Mouse (Mus musculus): ENCODE data around the gene Megf9. TPM values are rescaled to one million over a fixed set of nuclear protein-coding genes. Genes with fewer than 3 reads are reported as not detected.

Megf9 gene
- polyA plus RNA-seq, 1 experiment from 2014 or later, result 14.5 TPM

- Histone ChIP-seq H3K36me3 (replicated peaks) (no peaks in the 10 kb centered on the region), H3K4me3 (no peak overlapping the region), H3K27me3 (ENCODE audit: poor library complexity, severe bottlenecking) (no peaks in the 10 kb centered on the region), H3K27ac (no peak overlapping the region), H3K9me3 (no peaks in the 10 kb centered on the region), H3K4me1 (peaks cover 9% of the 10 kb centered on the region)
- no peak for DNase-seq (ENCODE audit: extremely low spot score, low spot score)
These were observed 19.3 kb downstream of the Megf9 start for GRCm38 (mm10) chr4:70515514-70515913.

GRCm38 (mm10) chr4:70509987-70510386 is 24.8 kb downstream of the Megf9 start:
- H3K4me1 ChIP-seq, result peaks cover 25% of the 10 kb centered on the region
- 38% methylated on average over 2 of the region's 2 CpGs for WGBS

DNA sequence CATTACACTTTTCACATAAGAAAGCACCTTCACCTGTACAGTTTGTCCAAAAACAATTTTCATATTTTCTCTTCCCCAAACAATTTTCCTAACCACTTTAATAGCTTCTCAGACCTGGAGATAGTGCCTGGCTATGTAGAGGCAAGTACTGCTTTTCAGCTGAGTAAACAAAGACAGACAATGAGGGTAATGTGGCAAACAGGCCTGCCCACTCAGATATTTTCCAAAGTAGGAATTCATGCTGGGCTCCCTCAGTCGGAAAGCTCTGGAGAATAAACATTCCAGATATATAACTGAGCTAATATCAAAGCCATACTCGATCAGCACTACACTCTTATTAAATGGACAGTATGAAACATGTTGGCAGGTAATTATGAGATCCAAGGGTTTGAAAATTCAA is 25.2 kb downstream of the Megf9 start:
- peaks cover 25% of the 10 kb centered on the region for H3K4me1 ChIP-seq
- WGBS, result 7% methylated on average over 2 of the region's 2 CpGs
- H3K36me3 ChIP-seq (replicated peaks), result no peaks in the 10 kb centered on the region
- no peaks in the 10 kb centered on the region for H3K27me3 ChIP-seq (ENCODE audit: poor library complexity, severe bottlenecking)
- H3K9me3 ChIP-seq, result no peaks in the 10 kb centered on the region
- no peak overlapping the region for H3K27ac ChIP-seq
- no peak for DNase-seq (ENCODE audit: extremely low spot score, low spot score)
- no peak overlapping the region; the same call in 1 of the 2 replicates for H3K4me3 ChIP-seq

More at GRCm38 (mm10) chr4:70509987-70510386, 24.8 kb downstream of the Megf9 start:
- no peak overlapping the region for H3K4me3 ChIP-seq
- no peaks in the 10 kb centered on the region for H3K36me3 ChIP-seq (replicated peaks)
- H3K27ac ChIP-seq, result no peak overlapping the region
- no peak for DNase-seq (ENCODE audit: extremely low spot score, low spot score)
- no peaks in the 10 kb centered on the region for H3K9me3 ChIP-seq
- H3K27me3 ChIP-seq (ENCODE audit: poor library complexity, severe bottlenecking), result no peaks in the 10 kb centered on the region

DNA sequence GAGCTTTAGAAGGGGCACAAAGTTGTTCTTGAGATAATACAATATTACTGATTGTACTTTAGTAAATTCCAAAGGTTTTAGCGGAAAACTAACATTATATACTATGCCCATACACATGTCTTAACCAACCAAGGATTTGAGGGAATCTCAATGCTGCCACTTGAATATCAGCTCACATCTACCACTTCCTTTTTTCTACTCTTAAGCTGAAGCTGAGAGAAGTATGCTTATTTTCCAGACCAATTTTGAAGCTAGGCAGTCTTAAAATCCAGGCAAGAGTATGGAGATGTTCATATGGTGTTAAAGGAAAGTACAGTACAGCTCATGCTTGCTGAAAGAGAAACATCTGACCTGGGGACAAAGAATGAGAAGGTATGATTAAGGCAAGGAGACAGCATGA is 26.6 kb downstream of the Megf9 start:
- Histone ChIP-seq H3K36me3 (replicated peaks) (no peaks in the 10 kb centered on the region), H3K27me3 (ENCODE audit: poor library complexity, severe bottlenecking) (no peaks in the 10 kb centered on the region), H3K9me3 (no peaks in the 10 kb centered on the region), H3K4me3 (no peak overlapping the region), H3K27ac (no peak overlapping the region), H3K4me1 (peaks cover 25% of the 10 kb centered on the region)
- 93% methylated on average over 1 of the region's 1 CpGs for WGBS
- no peak for DNase-seq (ENCODE audit: extremely low spot score, low spot score)

- H3K27ac ChIP-seq, result no peak overlapping the region
- DNase-seq (ENCODE audit: extremely low spot score, low spot score), result no peak
- H3K4me3 ChIP-seq, result no peak overlapping the region
- H3K27me3 ChIP-seq (ENCODE audit: poor library complexity, severe bottlenecking), result no peaks in the 10 kb centered on the region
- H3K36me3 ChIP-seq (replicated peaks), result no peaks in the 10 kb centered on the region
- peaks cover 17% of the 10 kb centered on the region for H3K4me1 ChIP-seq
- WGBS, result 28% methylated on average over 3 of the region's 3 CpGs
- no peaks in the 10 kb centered on the region for H3K9me3 ChIP-seq
These were observed 28.8 kb downstream of the Megf9 start for GRCm38 (mm10) chr4:70505951-70506350.

DNA sequence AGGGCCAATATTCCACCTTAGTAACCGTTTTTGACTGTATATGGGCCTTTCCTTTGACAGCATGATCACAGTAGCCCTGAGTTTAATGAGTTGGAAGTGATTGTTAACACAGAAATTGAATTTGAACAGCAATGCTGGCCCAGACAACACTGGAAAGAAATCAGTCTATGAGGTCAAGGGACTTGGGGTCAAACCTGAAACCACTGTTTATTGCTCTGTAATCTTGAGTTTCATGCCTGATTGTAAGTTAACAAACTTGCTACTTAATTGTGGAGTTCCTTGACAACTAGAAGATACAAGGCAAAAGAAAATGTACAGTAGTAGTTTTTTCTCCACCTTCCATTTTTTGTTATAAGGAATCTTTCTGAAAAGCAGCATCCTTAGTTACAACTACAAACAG is 31.0 kb downstream of the Megf9 start:
- H3K4me3 ChIP-seq, result no peak overlapping the region
- 74% methylated on average over 1 of the region's 1 CpGs for WGBS

GRCm38 (mm10) chr4:70499285-70499684 is 35.5 kb downstream of the Megf9 start:
- no peaks in the 10 kb centered on the region for H3K36me3 ChIP-seq (replicated peaks)
- 96% methylated on average over 3 of the region's 3 CpGs for WGBS
- no peak overlapping the region for H3K27ac ChIP-seq
- no peak overlapping the region for H3K4me3 ChIP-seq
- H3K9me3 ChIP-seq, result no peaks in the 10 kb centered on the region
- DNase-seq (ENCODE audit: extremely low spot score, low spot score), result no peak
- no peaks in the 10 kb centered on the region for H3K27me3 ChIP-seq (ENCODE audit: poor library complexity, severe bottlenecking)
- no peaks in the 10 kb centered on the region for H3K4me1 ChIP-seq

More for the DNA sequence above, 31.0 kb downstream of the Megf9 start:
- Histone ChIP-seq H3K9me3 (no peaks in the 10 kb centered on the region), H3K36me3 (replicated peaks) (no peaks in the 10 kb centered on the region), H3K4me1 (no peaks in the 10 kb centered on the region), H3K27me3 (ENCODE audit: poor library complexity, severe bottlenecking) (no peaks in the 10 kb centered on the region), H3K27ac (no peak overlapping the region)
- DNase-seq (ENCODE audit: extremely low spot score, low spot score), result no peak

DNA sequence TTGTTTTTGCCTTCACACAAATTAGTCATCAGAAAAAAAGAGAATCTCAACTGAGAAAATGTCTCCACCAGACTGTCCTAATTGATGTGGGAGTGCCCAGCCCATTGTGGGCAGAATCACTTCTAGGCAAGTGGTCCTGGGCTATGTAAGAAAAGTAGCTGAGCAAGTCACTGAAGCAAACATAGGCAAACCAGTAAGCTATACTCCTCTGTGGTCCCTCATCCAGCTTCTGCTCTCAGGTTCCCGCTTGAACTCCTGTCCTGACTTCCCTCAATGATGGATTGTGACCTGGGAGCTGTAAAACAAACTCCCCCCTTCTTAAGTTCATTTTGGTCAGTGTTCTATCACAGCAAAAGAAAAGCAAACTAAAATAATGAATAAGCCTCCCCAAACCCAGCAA is 37.8 kb downstream of the Megf9 start:
- no peaks in the 10 kb centered on the region for H3K36me3 ChIP-seq (replicated peaks)
- H3K27me3 ChIP-seq (ENCODE audit: poor library complexity, severe bottlenecking), result no peaks in the 10 kb centered on the region
- no peak overlapping the region for H3K27ac ChIP-seq
- no peaks in the 10 kb centered on the region for H3K9me3 ChIP-seq
- 79% methylated on average over 1 of the region's 1 CpGs for WGBS
- H3K4me1 ChIP-seq, result no peaks in the 10 kb centered on the region
- no peak for DNase-seq (ENCODE audit: extremely low spot score, low spot score)
- H3K4me3 ChIP-seq, result no peak overlapping the region

DNA sequence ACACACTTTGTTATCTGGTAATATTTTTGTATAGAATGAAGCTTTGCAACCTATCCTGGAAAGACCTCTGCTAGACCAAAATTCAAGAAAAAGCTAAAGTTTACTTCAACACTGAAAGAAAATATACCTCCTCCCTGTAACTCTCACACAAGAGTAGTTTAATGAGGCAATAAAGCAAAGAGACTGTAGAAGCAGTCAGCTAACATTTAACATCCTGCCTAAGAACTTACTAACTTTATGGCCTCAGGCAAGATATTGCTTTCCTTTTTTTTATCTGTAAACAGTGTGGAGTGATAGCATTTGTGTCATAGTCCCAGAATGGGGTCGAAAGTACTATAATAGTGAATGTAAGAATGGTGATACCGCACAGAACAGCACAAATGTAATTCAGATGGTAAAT is 45.0 kb downstream of the Megf9 start:
- Histone ChIP-seq H3K27ac (no peak overlapping the region), H3K36me3 (replicated peaks) (no peaks in the 10 kb centered on the region), H3K4me1 (no peaks in the 10 kb centered on the region), H3K9me3 (no peaks in the 10 kb centered on the region), H3K27me3 (ENCODE audit: poor library complexity, severe bottlenecking) (no peaks in the 10 kb centered on the region), H3K4me3 (no peak overlapping the region)
- no peak for DNase-seq (ENCODE audit: extremely low spot score, low spot score)
- WGBS, result 95% methylated on average over 2 of the region's 2 CpGs

DNA sequence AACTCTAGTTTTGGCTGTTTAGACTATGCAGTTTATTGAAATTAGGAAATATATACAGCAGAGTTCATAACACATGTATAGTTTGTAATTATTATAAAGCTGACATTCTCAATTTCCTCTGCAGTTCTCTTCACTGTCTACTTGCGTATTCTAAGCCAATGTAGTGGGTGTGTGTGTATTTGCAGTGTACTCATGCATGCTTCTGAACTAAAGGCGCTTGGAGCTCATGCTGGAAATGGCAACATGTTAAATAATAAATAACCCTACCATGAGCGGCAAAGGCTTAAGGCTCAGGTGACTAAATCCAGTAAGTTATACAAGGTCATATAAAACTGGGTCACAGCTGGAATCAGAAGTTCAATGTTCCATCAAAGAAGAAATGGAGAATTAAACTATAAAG is 46.4 kb downstream of the Megf9 start:
- H3K9me3 ChIP-seq, result no peaks in the 10 kb centered on the region
- 84% methylated on average over 3 of the region's 3 CpGs for WGBS
- H3K4me1 ChIP-seq, result no peaks in the 10 kb centered on the region
- DNase-seq (ENCODE audit: extremely low spot score, low spot score), result no peak
- no peak overlapping the region for H3K27ac ChIP-seq
- H3K36me3 ChIP-seq (replicated peaks), result no peaks in the 10 kb centered on the region
- no peaks in the 10 kb centered on the region for H3K27me3 ChIP-seq (ENCODE audit: poor library complexity, severe bottlenecking)
- H3K4me3 ChIP-seq, result no peak overlapping the region

DNA sequence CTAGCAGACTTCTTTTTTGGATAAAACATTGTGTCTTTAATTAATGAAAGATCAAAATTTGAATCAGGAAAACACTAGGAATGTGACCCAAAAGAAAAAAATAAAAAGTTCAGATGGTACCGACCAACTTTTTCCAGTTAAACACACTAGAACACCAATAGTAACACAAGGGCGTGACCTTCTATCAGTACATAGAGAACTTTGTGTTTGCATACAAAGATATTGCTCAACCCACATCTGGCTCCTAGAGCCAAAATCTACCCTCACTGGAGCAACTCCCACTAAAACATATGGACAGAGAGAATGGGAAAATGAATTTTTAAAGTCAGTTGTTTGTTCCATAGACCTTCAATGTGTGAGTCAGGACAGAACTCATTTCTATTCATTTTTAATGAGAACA is 50.7 kb downstream of the Megf9 start:
- no peak overlapping the region for H3K27ac ChIP-seq
- no peaks in the 10 kb centered on the region for H3K36me3 ChIP-seq (replicated peaks)
- H3K4me3 ChIP-seq, result no peak overlapping the region
- no peak for DNase-seq (ENCODE audit: extremely low spot score, low spot score)
- no peaks in the 10 kb centered on the region for H3K27me3 ChIP-seq (ENCODE audit: poor library complexity, severe bottlenecking)
- H3K9me3 ChIP-seq, result no peaks in the 10 kb centered on the region
- peaks cover 12% of the 10 kb centered on the region; the same call in 1 of the 2 replicates for H3K4me1 ChIP-seq
- WGBS, result 87% methylated on average over 2 of the region's 2 CpGs

DNA sequence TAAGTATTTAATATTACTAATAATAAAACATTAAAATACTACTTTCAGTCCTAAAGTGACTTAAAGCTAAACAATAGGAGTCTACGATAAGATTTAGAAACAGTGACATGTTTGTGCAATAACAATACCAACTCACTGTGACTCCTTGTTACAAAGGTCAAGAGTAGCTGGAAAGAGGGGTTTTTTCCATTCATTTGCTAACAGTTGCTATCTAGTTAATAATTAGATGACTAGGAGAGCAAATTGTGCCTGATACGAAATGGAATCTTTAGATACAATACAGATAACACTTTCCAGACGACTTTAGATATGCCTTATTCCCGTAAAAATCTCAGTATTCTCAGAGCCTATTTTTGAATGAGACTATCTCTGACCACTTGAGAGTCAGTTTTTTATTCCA is 52.9 kb downstream of the Megf9 start:
- no peaks in the 10 kb centered on the region for H3K36me3 ChIP-seq (replicated peaks)
- H3K9me3 ChIP-seq, result no peaks in the 10 kb centered on the region
- H3K27ac ChIP-seq, result no peak overlapping the region
- no peaks in the 10 kb centered on the region for H3K27me3 ChIP-seq (ENCODE audit: poor library complexity, severe bottlenecking)
- WGBS, result 89% methylated on average over 4 of the region's 4 CpGs
- no peak overlapping the region for H3K4me3 ChIP-seq
- H3K4me1 ChIP-seq, result peaks cover 12% of the 10 kb centered on the region; the same call in 1 of the 2 replicates
- no peak for DNase-seq (ENCODE audit: extremely low spot score, low spot score)

- WGBS, result 84% methylated on average over 2 of the region's 2 CpGs
- no peaks in the 10 kb centered on the region for H3K4me1 ChIP-seq
- no peaks in the 10 kb centered on the region for H3K27me3 ChIP-seq (ENCODE audit: poor library complexity, severe bottlenecking)
- no peak overlapping the region for H3K4me3 ChIP-seq
- no peak overlapping the region for H3K27ac ChIP-seq
- no peak for DNase-seq (ENCODE audit: extremely low spot score, low spot score)
- H3K36me3 ChIP-seq (replicated peaks), result peaks cover 7% of the 10 kb centered on the region
- no peaks in the 10 kb centered on the region for H3K9me3 ChIP-seq
These were observed 63.4 kb downstream of the Megf9 start for GRCm38 (mm10) chr4:70471398-70471797.

Data from forebrain, embryonic 10.5 days (tissue).